9 mouse cellular contexts compared by ENCODE assay signal in the genomic region with DNA sequence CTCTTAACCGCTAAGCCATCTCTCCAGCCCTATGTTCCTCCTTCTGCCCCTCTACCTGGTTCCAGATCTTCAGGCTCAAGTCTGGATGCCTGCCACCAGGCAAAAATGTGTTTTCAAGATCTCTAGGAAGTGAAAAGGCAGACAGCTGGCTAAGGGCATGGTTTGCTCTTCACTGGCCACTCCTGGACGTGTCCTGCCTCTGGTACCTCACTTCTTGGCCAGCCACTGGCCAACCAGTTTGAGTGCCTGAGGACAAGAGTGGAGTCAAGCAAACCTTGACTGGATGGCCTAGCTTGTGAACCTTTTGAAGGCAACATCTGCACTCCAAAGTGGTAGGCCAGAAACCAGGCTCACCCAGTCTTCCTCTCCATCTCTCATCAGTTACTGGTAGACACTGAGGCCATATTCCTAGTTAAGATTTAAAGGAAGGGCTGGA. TPM values are rescaled to one million over a fixed set of nuclear protein-coding genes. Genes with fewer than 3 reads are reported as not detected.
DNase-seq lines count a peak whose midpoint lies in the region; ATAC-seq and TF ChIP-seq lines count a peak whose summit lies in the region.
"Had no signal": no experiment of that assay in that cellular context is flagged by ENCODE, and none has a peak within 500 bp of the region (broad histone marks: within the 10 kb centered on the region; RNA-seq: fewer than 3 reads in every experiment).

No protein-coding gene starts in this region.

- H3K9ac ChIP-seq in kidney, embryonic 14.5 days (ENCODE audit: low read depth, low read length) = no peak overlapping the region
- H3K9ac ChIP-seq in limb, embryonic 14.5 days (ENCODE audit: low read depth, low read length, severe bottlenecking) = no peak overlapping the region
- H3K9ac ChIP-seq: stomach, embryonic 15.5 days had no signal

- no peak overlapping the region for H3K4me2 ChIP-seq in kidney, embryonic 14.5 days (replicated peaks; ENCODE audit: low read depth, low read length)
- H3K4me2 ChIP-seq in limb, embryonic 14.5 days (replicated peaks; ENCODE audit: low read depth, low read length, severe bottlenecking) = no peak overlapping the region
- H3K4me2 ChIP-seq: stomach, embryonic 15.5 days had no signal

- H3K27ac ChIP-seq in kidney, embryonic 14.5 days (ENCODE audit: low read depth, low read length) = 0 out of 2 replicates have a peak overlapping the region, but pooled peaks have one; percentile 17
- H3K27ac ChIP-seq in limb, embryonic 14.5 days (replicated peaks; ENCODE audit: low read depth, low read length) = 0 out of 2 replicates have a peak overlapping the region, but pooled peaks have one; percentile 33
- H3K27ac ChIP-seq: stomach, embryonic 15.5 days had no signal

- peaks cover 18% of the 10 kb centered on the region; the same call in 1 of the 2 replicates for H3K36me3 ChIP-seq in kidney, embryonic 14.5 days (ENCODE audit: control insufficient read depth, insufficient read depth, low read length)
- H3K36me3 ChIP-seq in limb, embryonic 14.5 days (ENCODE audit: control insufficient read depth, insufficient read depth, low read length) = peaks cover 29% of the 10 kb centered on the region

- 0 out of 2 replicates have a peak, but pooled peaks cover 1% of the 10 kb centered on the region for H3K4me1 ChIP-seq in kidney, embryonic 14.5 days (ENCODE audit: control insufficient read depth, insufficient read depth, low read length)
- peaks cover 8% of the 10 kb centered on the region; the same call in 1 of the 2 replicates for H3K4me1 ChIP-seq in limb, embryonic 14.5 days (ENCODE audit: control insufficient read depth, insufficient read depth, low read length)
- H3K4me1 ChIP-seq: stomach, embryonic 15.5 days had no signal

- no peak overlapping the region for H3K4me3 ChIP-seq in kidney, embryonic 14.5 days (ENCODE audit: low read length)
- no peak overlapping the region for H3K4me3 ChIP-seq in limb, embryonic 14.5 days (replicated peaks; ENCODE audit: low read length)
- H3K4me3 ChIP-seq: stomach, embryonic 15.5 days had no signal

- H3K27me3 ChIP-seq in kidney, embryonic 14.5 days (ENCODE audit: control insufficient read depth, insufficient read depth, low read length) = no peaks in the 10 kb centered on the region
- no peaks in the 10 kb centered on the region for H3K27me3 ChIP-seq in limb, embryonic 14.5 days (ENCODE audit: control insufficient read depth, insufficient read depth, low read length)
- H3K27me3 ChIP-seq: stomach, embryonic 15.5 days had no signal

- ATAC-seq in kidney, embryonic 14.5 days (ENCODE audit: low FRiP score, low TSS enrichment) = no peak
- no peak for ATAC-seq in limb, embryonic 14.5 days (ENCODE audit: low FRiP score, low read depth)

- TF ChIP-seq POLR2A in limb, embryonic 14.5 days (IDR thresholded peaks at IDR 0.05; ENCODE audit: borderline replicate concordance, extremely low read depth, insufficient read depth, insufficient read length) = no peak

- WGBS in kidney, embryonic 14.5 days = 68% methylated on average over 2 of the region's 2 CpGs
- WGBS in limb, embryonic 14.5 days = 70% methylated on average over 2 of the region's 2 CpGs

- no peak for DNase-seq in kidney, postnatal 25 days
- peak; percentile 55 for DNase-seq in 416B (ENCODE audit: low read depth)
- peak; percentile 61 for DNase-seq in NIH3T3 (ENCODE audit: low read depth)
- DNase-seq in limb, embryonic 14.5 days (ENCODE audit: low spot score) = no peak
- no peak for DNase-seq in ovary, postnatal 14 days (ENCODE audit: low spot score)
- no peak for DNase-seq in ovary, postnatal 10 days (ENCODE audit: low spot score)
- DNase-seq: kidney, postnatal 14 days had no signal

- no peaks in the 10 kb centered on the region for H3K9me3 ChIP-seq in kidney, embryonic 14.5 days (ENCODE audit: control insufficient read depth, low read length)
- H3K9me3 ChIP-seq in limb, embryonic 14.5 days (ENCODE audit: control insufficient read depth, low read length) = no peaks in the 10 kb centered on the region
- H3K9me3 ChIP-seq: stomach, embryonic 15.5 days had no signal

RNA-seq across cellular contexts. Expression of gene Galk1, which starts 7.5 kb away (rescaled TPM):
- polyA plus RNA-seq in kidney, embryonic 14.5 days (2014; fragmentation: Nextera tagmentation; extraction: Ambion mirVana) = 155 and 166 TPM in 2 replicates
- 115 and 139 TPM in 2 replicates for polyA plus RNA-seq in limb, embryonic 14.5 days (2012; rRNA removed)
- polyA plus RNA-seq in limb, embryonic 14.5 days (2014; fragmentation: Nextera tagmentation; extraction: Ambion mirVana) = 162 and 164 TPM in 2 replicates

RNA-seq across cellular contexts. Expression of gene H3f3b, which starts 7.8 kb away (rescaled TPM):
- polyA plus RNA-seq in kidney, embryonic 14.5 days (2014; fragmentation: Nextera tagmentation; extraction: Ambion mirVana) = 1,830 and 1,881 TPM in 2 replicates
- 871 and 951 TPM in 2 replicates for polyA plus RNA-seq in limb, embryonic 14.5 days (2012; rRNA removed)
- polyA plus RNA-seq in limb, embryonic 14.5 days (2014; fragmentation: Nextera tagmentation; extraction: Ambion mirVana) = 1,919 and 2,014 TPM in 2 replicates

RNA-seq across cellular contexts. Expression of gene Unk, which starts 10.1 kb away (rescaled TPM):
- 24.4 and 37.2 TPM in 2 replicates for polyA plus RNA-seq in kidney, embryonic 14.5 days (2014; fragmentation: Nextera tagmentation; extraction: Ambion mirVana)
- polyA plus RNA-seq in limb, embryonic 14.5 days (2012; rRNA removed) = 80.3 and 99.4 TPM in 2 replicates
- polyA plus RNA-seq in limb, embryonic 14.5 days (2014; fragmentation: Nextera tagmentation; extraction: Ambion mirVana) = 33.1 and 39.2 TPM in 2 replicates

RNA-seq across cellular contexts. Expression of gene Itgb4, which starts 45.5 kb away (rescaled TPM):
- 1.1 and 2.1 TPM in 2 replicates for polyA plus RNA-seq in kidney, embryonic 14.5 days (2014; fragmentation: Nextera tagmentation; extraction: Ambion mirVana)
- polyA plus RNA-seq in limb, embryonic 14.5 days (2012; rRNA removed) = 11.3 and 11.6 TPM in 2 replicates
- 12.5 TPM in 2 replicates for polyA plus RNA-seq in limb, embryonic 14.5 days (2014; fragmentation: Nextera tagmentation; extraction: Ambion mirVana)

RNA-seq across cellular contexts. Expression of gene Unc13d, which starts 57.8 kb away (rescaled TPM):
- 1.3 and 1.5 TPM in 2 replicates for polyA plus RNA-seq in kidney, embryonic 14.5 days (2014; fragmentation: Nextera tagmentation; extraction: Ambion mirVana)
- 4.1 and 4.3 TPM in 2 replicates for polyA plus RNA-seq in limb, embryonic 14.5 days (2012; rRNA removed)
- polyA plus RNA-seq in limb, embryonic 14.5 days (2014; fragmentation: Nextera tagmentation; extraction: Ambion mirVana) = 3.4 and 3.8 TPM in 2 replicates

Comparison
In these comparisons a context has a peak if more than half of its experiments do, and no peak if none do; other contexts are left out.
1. DNase-seq: peak in 416B (single experiment) and NIH3T3 (single experiment); none in kidney, postnatal 25 days (0 of 2), limb, embryonic 14.5 days (single experiment), ovary, postnatal 14 days (single experiment) and ovary, postnatal 10 days (single experiment).